Mouse (Mus musculus) lung, adult 2 months (tissue): ENCODE results near the gene Olfr789.

Experiments
- CTCF ChIP-seq: fragments of 200-500 bp; IDR thresholded peaks from 2 replicates; pipeline ENCODE4 v1.5.1; 2011; ENCODE audit warnings: mild to moderate bottlenecking, low read length, control low read depth; ENCODE audit not compliant: insufficient read depth
- POLR2A ChIP-seq: fragments of 200-500 bp; IDR thresholded peaks from 2 replicates; pipeline ENCODE4 v1.6.1; 2011; ENCODE audit warnings: low read depth, mild to moderate bottlenecking, control low read depth, low read length, borderline replicate concordance; ENCODE audit errors: extremely low read depth

- TF ChIP-seq CTCF (no peak), POLR2A (no peak)
Observed at GRCm38 (mm10) chr10:129461562-129461961, 23.0 kb upstream of the Olfr789 start, which contains the start of gene Olfr787.
